Mouse (Mus musculus) liver, postnatal 0 days (tissue): ENCODE results near the gene Myoc. TPM values are rescaled to one million over a fixed set of nuclear protein-coding genes. Genes with fewer than 3 reads are reported as not detected.
"Not testable (repeated sequence)": the region's sequence is repeated elsewhere in the genome, so short reads cannot be mapped to it uniquely, and the experiment has no call there.

Source experiments
- ATAC-seq: fragments of 200-750 bp; cut with Nextera tagmentation; 2 replicates; pipeline ENCODE4 v1.8.0; 2017; ENCODE audit warnings: mild to moderate bottlenecking, moderate library complexity
- DNase-seq: peaks from one replicate; pipeline ENCODE4 v3.0.0-alpha.2; 2016
- H3K27ac ChIP-seq: fragments of 300-500 bp; sonication (generic); 2 replicates; pipeline ENCODE4 v1.5.1; 2014; ENCODE audit warnings: antibody characterized with exemption, moderate library complexity, mild to moderate bottlenecking, low read depth
- H3K27me3 ChIP-seq: fragments of 300-500 bp; sonication (generic); 2 replicates; pipeline ENCODE4 v1.6.1; 2014; ENCODE audit warnings: low read length, control low read depth, mixed read lengths; ENCODE audit not compliant: insufficient read depth
- H3K36me3 ChIP-seq: fragments of 300-500 bp; sonication (generic); replicated peaks from 2 replicates; pipeline ENCODE4 v1.6.1; 2014; ENCODE audit warnings: mild to moderate bottlenecking, control low read depth, low read length, moderate library complexity, mixed read lengths; ENCODE audit not compliant: insufficient read depth
- H3K4me1 ChIP-seq: fragments of 300-500 bp; sonication (generic); 2 replicates; pipeline ENCODE4 v1.6.1; 2014; ENCODE audit warnings: antibody characterized with exemption, mild to moderate bottlenecking, control low read depth; ENCODE audit not compliant: insufficient read depth
- H3K4me2 ChIP-seq: fragments of 300-500 bp; sonication (generic); 2 replicates; pipeline ENCODE4 v1.6.1; 2014; ENCODE audit warnings: low read depth, mild to moderate bottlenecking, low read length, moderate library complexity, mixed read lengths
- H3K4me3 ChIP-seq: fragments of 300-500 bp; sonication (generic); 2 replicates; pipeline ENCODE4 v1.5.1; 2014; ENCODE audit warnings: low read depth, low read length
- H3K9ac ChIP-seq: fragments of 300-500 bp; sonication (generic); replicated peaks from 2 replicates; pipeline ENCODE4 v1.6.1; 2014; ENCODE audit warnings: mild to moderate bottlenecking, moderate library complexity
- H3K9me3 ChIP-seq: fragments of 300-500 bp; sonication (generic); 2 replicates; pipeline ENCODE4 v1.6.1; 2016; ENCODE audit warnings: mild to moderate bottlenecking, control low read depth, low read length, mixed read lengths
- CTCF ChIP-seq: sonication (generic); IDR thresholded peaks from 2 replicates; pipeline ENCODE4 v1.5.1; 2016; ENCODE audit warnings: antibody characterized with exemption, low read depth
- EP300 ChIP-seq: IDR thresholded peaks from 2 replicates; pipeline ENCODE4 v1.6.1; 2016; ENCODE audit warnings: antibody characterized with exemption, low read depth, mild to moderate bottlenecking
- WGBS: fragments of 180-500 bp; shearing (Covaris S2); extraction: QIAGEN DNeasy Blood & Tissue Kit; methylation state at CpG from one replicate; pipeline ENCODE4 v1.1.7; 2014; ENCODE audit not compliant: insufficient replicate concordance; 5-methylcytosine and 5-hydroxymethylcytosine counted together
- polyA plus RNA-seq: library from polyadenylated mRNA; unstranded; fragments of >200 nt; fragmentation: Nextera tagmentation; extraction: Ambion mirVana; gene quantifications from 2 replicates; pipeline ENCODE4 v1.2.1, GENCODE M21; 2015

Gene Myoc
- polyA plus RNA-seq, 1 experiment from 2014 or later, result not detected

GRCm38 (mm10) chr1:162608127-162608526 is 30.8 kb upstream of the Myoc start:
- 41% methylated on average over 1 of the region's 1 CpGs for WGBS
- no peaks in the 10 kb centered on the region for H3K9me3 ChIP-seq
- H3K9ac ChIP-seq, result no peak overlapping the region
- H3K4me1 ChIP-seq, result no peaks in the 10 kb centered on the region
- no peak overlapping the region for H3K4me2 ChIP-seq
- no peak overlapping the region for H3K4me3 ChIP-seq
- no peaks in the 10 kb centered on the region for H3K36me3 ChIP-seq
- H3K27me3 ChIP-seq, result no peaks in the 10 kb centered on the region
- DNase-seq (no peak), ATAC-seq (no peak)
- TF ChIP-seq CTCF, result no peak
- no peak overlapping the region for H3K27ac ChIP-seq

GRCm38 (mm10) chr1:162609633-162610250 is 29.2 kb upstream of the Myoc start:
- TF ChIP-seq EP300, result no peak
- no peak for TF ChIP-seq CTCF
- Histone ChIP-seq H3K9ac (no peak overlapping the region), H3K4me1 (no peaks in the 10 kb centered on the region), H3K36me3 (no peaks in the 10 kb centered on the region), H3K4me2 (no peak overlapping the region), H3K27ac (no peak overlapping the region), H3K27me3 (no peaks in the 10 kb centered on the region), H3K4me3 (no peak overlapping the region), H3K9me3 (no peaks in the 10 kb centered on the region)
- no peak for DNase-seq
- ATAC-seq, result no peak
- WGBS, result 54% methylated on average over 9 of the region's 9 CpGs

DNA sequence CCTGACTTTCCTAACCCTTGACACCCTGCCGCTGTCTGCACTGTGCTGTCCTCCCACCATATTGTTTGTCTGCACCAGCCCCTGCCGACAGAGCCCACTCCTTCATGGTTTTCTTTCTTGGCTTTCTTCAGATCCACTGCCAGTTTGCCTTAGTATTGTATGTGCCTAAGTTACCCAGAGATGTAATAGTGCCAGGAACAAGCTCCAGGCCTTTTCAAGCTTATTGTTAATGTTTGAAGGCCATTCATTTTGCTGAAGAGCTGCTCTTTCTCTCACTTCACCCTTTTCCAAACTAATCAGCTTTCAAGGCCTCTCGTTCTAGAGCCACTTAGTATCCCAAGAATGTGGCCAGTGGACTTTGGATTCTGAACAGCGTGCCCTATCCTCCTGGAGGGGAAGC is 27.8 kb upstream of the Myoc start:
- no peak overlapping the region for H3K4me2 ChIP-seq
- no peak for ATAC-seq
- TF ChIP-seq CTCF (no peak), EP300 (no peak)
- H3K4me3 ChIP-seq, result no peak overlapping the region
- no peak overlapping the region for H3K9ac ChIP-seq
- no peaks in the 10 kb centered on the region for H3K27me3 ChIP-seq
- H3K9me3 ChIP-seq, result no peaks in the 10 kb centered on the region
- no peak for DNase-seq
- 72% methylated on average over 4 of the region's 4 CpGs for WGBS
- H3K27ac ChIP-seq, result no peak overlapping the region
- H3K4me1 ChIP-seq, result no peaks in the 10 kb centered on the region
- H3K36me3 ChIP-seq, result no peaks in the 10 kb centered on the region

- 76% methylated on average over 1 of the region's 1 CpGs for WGBS
- TF ChIP-seq CTCF, result no peak
- no peak for TF ChIP-seq EP300
- no peaks in the 10 kb centered on the region for H3K36me3 ChIP-seq
- H3K9me3 ChIP-seq, result no peaks in the 10 kb centered on the region; the same call in 1 of the 2 replicates
- no peak overlapping the region for H3K9ac ChIP-seq
- ATAC-seq (peak; percentile 68), DNase-seq (no peak)
- H3K4me2 ChIP-seq, result no peak overlapping the region
- H3K27ac ChIP-seq, result no peak overlapping the region
- no peak overlapping the region for H3K4me3 ChIP-seq
- no peaks in the 10 kb centered on the region for H3K4me1 ChIP-seq
- no peaks in the 10 kb centered on the region for H3K27me3 ChIP-seq
Measured at GRCm38 (mm10) chr1:162615511-162615910, 23.4 kb upstream of the Myoc start.

DNA sequence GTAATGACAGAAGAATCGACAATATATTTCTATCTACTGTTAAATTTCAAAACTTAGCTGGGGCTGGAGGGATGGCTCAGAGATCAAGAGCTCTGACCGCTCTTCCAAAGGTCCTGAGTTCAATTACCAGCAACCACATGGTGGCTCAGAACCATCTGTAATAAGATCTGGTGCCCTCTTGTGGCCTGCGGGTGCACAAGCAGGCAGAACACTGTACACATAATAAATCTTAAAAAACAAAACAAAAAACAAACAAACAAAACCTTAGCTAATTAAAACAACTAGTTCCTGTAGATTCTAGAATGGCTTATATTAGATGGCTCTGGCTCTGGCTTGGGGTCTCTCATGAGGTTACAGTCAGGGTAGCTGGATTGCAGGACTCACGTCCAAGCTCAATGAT is 18.5 kb upstream of the Myoc start:
- H3K27me3 ChIP-seq, result no peaks in the 10 kb centered on the region
- 63% methylated on average over 4 of the region's 4 CpGs for WGBS
- no peak overlapping the region for H3K9ac ChIP-seq
- no peak overlapping the region for H3K4me2 ChIP-seq
- H3K27ac ChIP-seq, result no peak overlapping the region
- no peaks in the 10 kb centered on the region for H3K36me3 ChIP-seq
- DNase-seq (no peak), ATAC-seq (no peak)
- H3K4me1 ChIP-seq, result no peaks in the 10 kb centered on the region
- no peaks in the 10 kb centered on the region; the same call in 1 of the 2 replicates for H3K9me3 ChIP-seq
- TF ChIP-seq CTCF (peak; percentile 63), EP300 (no peak)
- H3K4me3 ChIP-seq, result no peak overlapping the region

DNA sequence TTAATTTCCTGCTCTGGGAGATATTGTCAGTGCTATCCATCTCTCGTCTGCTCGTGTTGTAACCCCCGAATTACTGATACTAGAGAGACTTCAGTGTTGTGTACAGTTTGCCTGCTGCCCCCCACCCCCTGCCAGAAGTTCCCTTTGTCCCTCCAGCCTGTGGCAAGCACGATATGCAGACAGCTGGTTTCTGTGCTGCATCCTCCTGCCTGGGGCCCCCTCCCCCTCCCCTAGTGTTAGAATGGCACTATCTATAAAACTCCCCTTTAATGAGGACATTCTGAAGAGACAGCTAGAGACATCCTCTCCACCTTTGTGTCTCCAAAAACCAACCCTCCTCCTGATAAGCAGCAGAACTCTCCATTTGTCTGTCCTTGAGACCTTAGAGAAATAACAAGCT is 15.1 kb upstream of the Myoc start:
- DNase-seq (no peak), ATAC-seq (no peak)
- Histone ChIP-seq H3K27me3 (no peaks in the 10 kb centered on the region), H3K9me3 (no peaks in the 10 kb centered on the region), H3K4me1 (no peaks in the 10 kb centered on the region), H3K36me3 (no peaks in the 10 kb centered on the region), H3K4me2 (no peak overlapping the region), H3K27ac (no peak overlapping the region), H3K9ac (no peak overlapping the region), H3K4me3 (no peak overlapping the region)
- WGBS, result 35% methylated on average over 4 of the region's 4 CpGs
- no peak for TF ChIP-seq EP300
- no peak for TF ChIP-seq CTCF

GRCm38 (mm10) chr1:162625229-162625628 is 13.7 kb upstream of the Myoc start:
- Histone ChIP-seq H3K9ac (no peak overlapping the region), H3K36me3 (no peaks in the 10 kb centered on the region), H3K27me3 (no peaks in the 10 kb centered on the region), H3K4me2 (peak overlapping the region; percentile 45; the same call in 1 of the 2 replicates), H3K4me3 (no peak overlapping the region), H3K27ac (no peak overlapping the region), H3K9me3 (no peaks in the 10 kb centered on the region), H3K4me1 (no peaks in the 10 kb centered on the region)
- WGBS, result 25% methylated on average over 7 of the region's 7 CpGs
- DNase-seq, result peak; percentile 58
- TF ChIP-seq CTCF (no peak), EP300 (no peak)
- peak; percentile 85 for ATAC-seq

DNA sequence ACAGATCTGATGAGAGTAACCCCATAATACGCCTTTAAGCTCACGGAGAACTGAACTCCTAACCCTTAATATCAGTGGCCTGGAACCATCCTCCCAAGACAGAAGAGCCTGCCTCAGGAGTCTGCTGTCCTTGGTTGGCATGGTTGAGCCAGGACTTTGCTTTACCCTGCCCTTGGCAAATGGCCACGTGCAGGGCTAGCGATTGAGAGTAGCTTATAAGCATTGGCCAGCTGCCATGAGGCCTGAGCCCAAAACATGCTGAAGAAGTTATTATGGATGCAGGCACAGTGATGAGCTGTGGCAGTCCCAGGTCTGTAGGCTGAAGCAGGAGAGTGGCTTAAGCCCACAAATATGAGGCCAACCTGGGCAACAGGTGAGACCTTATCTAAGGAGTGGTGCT is 11.1 kb upstream of the Myoc start:
- H3K9ac ChIP-seq, H3K4me3 ChIP-seq, DNase-seq, H3K4me1 ChIP-seq, H3K4me2 ChIP-seq, H3K27me3 ChIP-seq, H3K9me3 ChIP-seq, H3K36me3 ChIP-seq, H3K27ac ChIP-seq, ATAC-seq: not testable (repeated sequence)
- 83% methylated on average over 4 of the region's 4 CpGs for WGBS

- not testable (repeated sequence) for DNase-seq, H3K36me3 ChIP-seq, H3K4me1 ChIP-seq, ATAC-seq, H3K4me3 ChIP-seq, H3K4me2 ChIP-seq, H3K9ac ChIP-seq, H3K27me3 ChIP-seq, H3K9me3 ChIP-seq, H3K27ac ChIP-seq
- 88% methylated on average over 15 of the region's 15 CpGs for WGBS
Measured at GRCm38 (mm10) chr1:162628326-162628725, 10.6 kb upstream of the Myoc start.
